ENCODE assay signal across 24 mouse cellular contexts in genomic region chr8:39303742-39304336, GRCm38 (mm10).
"Had no signal": no experiment of that assay in that cellular context is flagged by ENCODE, and none has a peak within 500 bp of the region (broad histone marks: within the 10 kb centered on the region; RNA-seq: fewer than 3 reads in every experiment).

No protein-coding gene starts in this region.

- H3K9me3 ChIP-seq: heart, embryonic 10.5 days; heart, embryonic 12.5 days; hindbrain, embryonic 10.5 days; hindbrain, embryonic 12.5 days; intestine, embryonic 15.5 days; limb, embryonic 10.5 days; limb, embryonic 12.5 days had no signal

- DNase-seq: gastrocnemius, adult 2 months; gastrocnemius, postnatal 10 days; gastrocnemius, postnatal 25 days; heart, adult 18-20 months; heart, postnatal 10 days; heart, postnatal 4 days; kidney, adult 18-20 months; kidney, adult 8-10 months; kidney, postnatal 10 days; kidney, postnatal 25 days; kidney, postnatal 4 days had no signal

- H3K4me3 ChIP-seq: gastrocnemius, adult 2 months; heart, embryonic 10.5 days; heart, embryonic 12.5 days; hindbrain, embryonic 10.5 days; hindbrain, embryonic 12.5 days; intestine, embryonic 15.5 days; layer of hippocampus, adult 2 months; left cerebral cortex, adult 2 months; limb, embryonic 10.5 days; limb, embryonic 12.5 days had no signal

- H3K4me2 ChIP-seq: heart, embryonic 12.5 days; hindbrain, embryonic 12.5 days; hindbrain, embryonic 14.5 days; intestine, embryonic 15.5 days; limb, embryonic 12.5 days had no signal

- H3K27me3 ChIP-seq: heart, embryonic 12.5 days; hindbrain, embryonic 12.5 days; intestine, embryonic 15.5 days; limb, embryonic 12.5 days had no signal

- H3K4me1 ChIP-seq: heart, embryonic 10.5 days; heart, embryonic 12.5 days; hindbrain, embryonic 10.5 days; hindbrain, embryonic 12.5 days; intestine, embryonic 15.5 days; limb, embryonic 10.5 days; limb, embryonic 12.5 days had no signal

- H3K9ac ChIP-seq: heart, embryonic 12.5 days; hindbrain, embryonic 12.5 days; hindbrain, embryonic 14.5 days; intestine, embryonic 15.5 days; limb, embryonic 12.5 days had no signal

- H3K27ac ChIP-seq: gastrocnemius, adult 2 months; heart, embryonic 10.5 days; hindbrain, embryonic 10.5 days; hindbrain, embryonic 12.5 days; hindbrain, embryonic 14.5 days; intestine, embryonic 15.5 days; layer of hippocampus, adult 2 months; left cerebral cortex, adult 2 months; limb, embryonic 10.5 days; limb, embryonic 12.5 days had no signal

- ATAC-seq: hindbrain, embryonic 16.5 days; inflammation-experienced regulatory T-cells, adult 6 months; intestine, embryonic 15.5 days; intestine, postnatal 0 days had no signal

- H3K36me3 ChIP-seq: heart, embryonic 10.5 days; heart, embryonic 12.5 days; hindbrain, embryonic 10.5 days; hindbrain, embryonic 12.5 days; intestine, embryonic 15.5 days; limb, embryonic 10.5 days; limb, embryonic 12.5 days had no signal
